Mouse (Mus musculus): ENCODE data around the gene Map3k4. TPM values are rescaled to one million over a fixed set of nuclear protein-coding genes. Genes with fewer than 3 reads are reported as not detected.
"Not testable (repeated sequence)": the region's sequence is repeated elsewhere in the genome, so short reads cannot be mapped to it uniquely, and the experiment has no call there.

Map3k4 gene
- polyA plus RNA-seq, 1 experiment from 2014 or later: 48.5 TPM

DNA sequence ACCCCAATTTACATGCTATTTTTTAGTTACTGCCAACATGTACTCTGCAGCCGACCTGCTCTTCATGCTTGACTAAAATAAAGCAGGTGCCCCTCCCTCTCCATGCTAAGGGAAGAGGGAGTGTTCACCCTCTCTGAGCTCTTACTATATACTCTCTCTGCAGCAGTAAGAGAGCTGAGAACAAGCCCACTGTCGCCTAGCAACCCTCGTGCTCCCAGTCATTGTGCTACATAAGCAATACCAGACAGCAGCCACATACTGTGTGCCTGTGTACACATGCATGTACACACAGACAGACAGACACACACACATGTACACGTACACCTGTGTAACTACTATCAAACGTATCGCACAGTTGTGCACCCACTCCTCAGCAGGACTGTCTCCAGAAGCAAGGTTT, 88.4 kb downstream of the Map3k4 start:
- Histone ChIP-seq H3K4me3 (replicated peaks) (no peak overlapping the region), H3K9ac (replicated peaks) (no peak overlapping the region), H3K27me3 (no peaks in the 10 kb centered on the region), H3K4me2 (replicated peaks) (no peak overlapping the region), H3K4me1 (replicated peaks) (no peaks in the 10 kb centered on the region; the same call in 1 of the 2 replicates), H3K36me3 (peaks cover 84% of the 10 kb centered on the region), H3K9me3 (no peaks in the 10 kb centered on the region), H3K27ac (peak overlapping the region; percentile 12; the same call in 1 of the 2 replicates)
- ATAC-seq: peak; percentile 48
- 79% methylated on average over 6 of the region's 6 CpGs for WGBS

DNA sequence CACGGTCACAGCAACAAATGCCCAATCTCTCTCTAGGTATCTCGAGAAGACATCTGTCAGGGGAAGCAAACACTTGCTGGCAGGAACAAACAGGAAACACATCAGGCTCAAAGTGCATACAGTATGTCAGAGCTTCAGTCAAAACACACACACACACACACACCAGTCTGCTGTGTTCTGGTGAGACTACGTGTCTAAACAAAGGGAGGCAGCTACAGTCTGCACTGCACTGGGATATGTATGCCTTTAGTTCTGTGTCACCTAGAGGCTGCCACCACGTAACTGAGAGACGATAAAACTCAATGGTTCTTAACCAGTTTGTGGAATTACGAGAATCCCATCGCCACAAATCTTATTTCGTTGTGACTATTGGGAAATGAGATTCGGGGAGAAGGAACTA, 88.8 kb downstream of the Map3k4 start:
- Histone ChIP-seq H3K36me3 (peaks cover 80% of the 10 kb centered on the region), H3K27ac (no peak overlapping the region), H3K4me1 (replicated peaks) (no peaks in the 10 kb centered on the region; the same call in 1 of the 2 replicates), H3K9me3 (no peaks in the 10 kb centered on the region), H3K27me3 (no peaks in the 10 kb centered on the region), H3K4me2 (replicated peaks) (no peak overlapping the region), H3K9ac (replicated peaks) (no peak overlapping the region), H3K4me3 (replicated peaks) (no peak overlapping the region)
- no peak for ATAC-seq
- 93% methylated on average over 9 of the region's 9 CpGs for WGBS

DNA sequence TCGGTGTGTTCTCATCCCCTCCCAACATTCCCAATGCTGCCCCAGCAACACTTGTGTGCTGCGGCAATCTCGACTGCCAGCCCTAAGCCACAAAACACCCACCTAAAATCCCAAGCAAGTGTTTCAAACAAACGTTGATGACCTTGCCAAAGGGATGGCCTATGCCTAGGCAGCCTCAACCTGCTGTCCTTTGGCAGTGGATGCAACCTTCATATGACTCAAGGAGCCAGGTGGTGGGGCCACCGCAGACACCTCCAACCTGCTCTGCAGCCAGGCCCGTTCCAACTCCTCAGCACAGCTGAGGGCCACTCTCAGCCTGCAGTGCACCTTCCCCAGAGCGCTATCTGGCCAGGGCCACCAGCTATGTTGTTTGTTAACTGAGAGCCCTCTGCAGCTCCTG, 90.1 kb downstream of the Map3k4 start:
- H3K9me3 ChIP-seq: no peaks in the 10 kb centered on the region
- H3K9ac ChIP-seq (replicated peaks): no peak overlapping the region
- no peak overlapping the region for H3K27ac ChIP-seq
- H3K4me3 ChIP-seq (replicated peaks): no peak overlapping the region
- no peak for ATAC-seq
- H3K4me2 ChIP-seq (replicated peaks): no peak overlapping the region
- WGBS: 94% methylated on average over 7 of the region's 7 CpGs
- H3K4me1 ChIP-seq (replicated peaks): no peaks in the 10 kb centered on the region; the same call in 1 of the 2 replicates
- peaks cover 71% of the 10 kb centered on the region for H3K36me3 ChIP-seq
- H3K27me3 ChIP-seq: no peaks in the 10 kb centered on the region

DNA sequence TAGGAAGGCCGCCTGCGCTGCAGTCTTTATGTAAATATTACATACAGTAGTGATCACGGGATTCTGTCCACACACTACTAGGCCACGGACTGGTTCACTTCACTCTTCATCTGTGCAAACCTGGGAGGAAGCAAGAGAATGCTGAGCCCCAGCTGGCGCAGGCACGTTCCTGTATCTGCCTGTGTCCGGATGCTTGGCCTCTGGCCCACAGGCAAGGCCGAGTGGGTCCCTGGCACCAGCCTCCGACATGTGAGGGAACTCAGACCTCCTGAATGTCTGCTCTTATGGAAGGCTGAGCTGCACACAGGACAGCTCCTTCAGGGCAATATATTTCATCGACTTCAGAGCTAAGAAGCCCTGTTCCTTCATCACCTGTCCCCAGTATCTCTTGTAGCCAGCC, 90.6 kb downstream of the Map3k4 start:
- no peaks in the 10 kb centered on the region; the same call in 1 of the 2 replicates for H3K4me1 ChIP-seq (replicated peaks)
- no peak overlapping the region for H3K4me2 ChIP-seq (replicated peaks)
- no peak overlapping the region for H3K4me3 ChIP-seq (replicated peaks)
- no peaks in the 10 kb centered on the region for H3K27me3 ChIP-seq
- WGBS: 91% methylated on average over 10 of the region's 10 CpGs
- no peak overlapping the region for H3K27ac ChIP-seq
- no peak for ATAC-seq
- no peak overlapping the region for H3K9ac ChIP-seq (replicated peaks)
- no peaks in the 10 kb centered on the region for H3K9me3 ChIP-seq
- peaks cover 69% of the 10 kb centered on the region for H3K36me3 ChIP-seq

DNA sequence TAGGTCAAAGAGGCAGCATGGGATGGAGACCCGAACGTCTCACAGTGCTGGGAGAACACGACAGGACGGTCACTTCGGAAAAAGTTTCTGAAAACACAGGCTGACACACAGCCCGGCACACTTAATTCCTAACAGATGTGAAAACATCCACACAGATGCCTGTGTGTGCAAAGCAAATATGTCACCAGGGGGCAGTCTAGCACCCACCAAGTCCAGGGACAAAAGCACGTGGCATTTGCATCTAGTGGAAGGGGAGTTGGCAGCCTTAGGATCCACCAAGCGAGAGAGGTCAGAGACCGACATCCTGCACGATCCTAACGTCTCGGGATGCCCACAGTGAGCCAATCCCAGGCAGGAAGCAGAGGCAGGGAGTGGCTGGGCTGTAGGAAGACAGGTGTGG, 92.0 kb downstream of the Map3k4 start:
- H3K4me1 ChIP-seq (replicated peaks): no peaks in the 10 kb centered on the region; the same call in 1 of the 2 replicates
- WGBS: 75% methylated on average over 12 of the region's 12 CpGs
- no peaks in the 10 kb centered on the region for H3K27me3 ChIP-seq
- H3K27ac ChIP-seq: no peak overlapping the region
- no peak overlapping the region for H3K4me2 ChIP-seq (replicated peaks)
- no peak overlapping the region for H3K9ac ChIP-seq (replicated peaks)
- peak; percentile 40; the same call in 1 of the 2 replicates for ATAC-seq
- no peaks in the 10 kb centered on the region for H3K9me3 ChIP-seq
- H3K4me3 ChIP-seq (replicated peaks): no peak overlapping the region
- H3K36me3 ChIP-seq: peaks cover 63% of the 10 kb centered on the region

DNA sequence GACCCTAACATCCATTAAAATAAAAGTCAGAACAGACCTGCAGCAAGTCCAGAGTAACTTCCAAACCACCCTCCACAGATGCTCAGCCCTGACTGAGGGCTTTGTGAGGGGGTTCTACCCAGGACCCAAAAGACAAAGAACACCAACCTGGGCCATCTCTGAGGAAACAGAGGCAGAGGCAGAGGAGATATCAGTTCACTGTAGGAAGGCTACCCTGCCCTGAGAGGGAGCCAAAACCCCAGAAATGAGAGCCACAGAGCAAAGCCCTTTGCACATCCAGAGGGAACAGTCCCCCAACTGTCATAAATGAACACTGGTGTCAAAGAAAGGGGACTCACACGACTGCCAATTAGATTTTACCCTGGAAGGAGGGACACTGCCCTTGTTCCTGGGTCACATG, 93.4 kb downstream of the Map3k4 start:
- ATAC-seq: no peak

DNA sequence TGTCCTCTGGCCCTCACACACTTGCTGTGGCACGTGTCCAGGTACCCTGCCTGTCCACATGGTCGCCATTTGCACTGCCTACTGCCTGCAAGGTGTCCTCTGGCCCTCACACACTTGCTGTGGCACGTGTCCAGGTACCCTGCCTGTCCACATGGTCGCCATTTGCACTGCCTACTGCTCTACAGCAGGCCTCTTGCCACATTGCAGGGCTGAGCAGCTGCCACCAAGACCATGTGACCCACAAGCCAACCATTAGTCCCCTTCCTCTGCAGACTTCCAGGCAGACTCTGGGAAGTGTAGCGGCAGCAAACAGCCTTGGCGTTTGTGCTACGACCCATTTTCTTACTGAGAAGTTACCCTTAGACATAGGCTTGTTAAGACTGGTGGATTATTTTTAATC, 94.0 kb downstream of the Map3k4 start:
- H3K9me3 ChIP-seq; H3K4me3 ChIP-seq (replicated peaks): not testable (repeated sequence)
- 93% methylated on average over 7 of the region's 7 CpGs for WGBS

More for the DNA sequence above, 93.4 kb downstream of the Map3k4 start:
- H3K9me3 ChIP-seq: no peaks in the 10 kb centered on the region
- no peak overlapping the region for H3K27ac ChIP-seq
- H3K9ac ChIP-seq (replicated peaks): no peak overlapping the region
- no peaks in the 10 kb centered on the region for H3K27me3 ChIP-seq
- H3K36me3 ChIP-seq: peaks cover 61% of the 10 kb centered on the region
- WGBS: 69% methylated on average over 1 of the region's 1 CpGs
- H3K4me2 ChIP-seq (replicated peaks): no peak overlapping the region
- H3K4me1 ChIP-seq (replicated peaks): no peaks in the 10 kb centered on the region; the same call in 1 of the 2 replicates
- H3K4me3 ChIP-seq (replicated peaks): no peak overlapping the region

DNA sequence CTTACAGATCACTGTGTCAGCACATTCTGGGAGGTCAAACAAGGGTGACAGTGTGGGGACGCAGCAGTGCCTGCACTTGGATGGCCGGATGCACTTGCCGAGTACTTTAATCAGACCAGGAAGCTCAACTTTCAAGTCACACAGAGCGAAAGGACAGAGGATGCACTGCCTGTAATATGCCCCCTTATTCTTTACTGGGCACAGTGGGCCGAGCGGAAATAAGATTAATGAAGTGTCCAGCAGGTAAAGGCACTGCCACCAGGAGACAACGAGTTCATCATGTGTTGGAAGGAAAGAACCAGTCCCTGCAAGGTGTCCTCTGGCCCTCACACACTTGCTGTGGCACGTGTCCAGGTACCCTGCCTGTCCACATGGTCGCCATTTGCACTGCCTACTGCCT, 94.5 kb downstream of the Map3k4 start:
- no peaks in the 10 kb centered on the region for H3K27me3 ChIP-seq
- no peaks in the 10 kb centered on the region; the same call in 1 of the 2 replicates for H3K4me1 ChIP-seq (replicated peaks)
- H3K9ac ChIP-seq (replicated peaks): no peak overlapping the region
- H3K9me3 ChIP-seq: no peaks in the 10 kb centered on the region
- no peak overlapping the region for H3K27ac ChIP-seq
- peaks cover 61% of the 10 kb centered on the region for H3K36me3 ChIP-seq
- no peak overlapping the region for H3K4me2 ChIP-seq (replicated peaks)
- 90% methylated on average over 9 of the region's 9 CpGs for WGBS
- no peak overlapping the region for H3K4me3 ChIP-seq (replicated peaks)
- no peak for ATAC-seq

More for the DNA sequence above, 94.0 kb downstream of the Map3k4 start:
- not testable (repeated sequence) for H3K27me3 ChIP-seq; H3K4me1 ChIP-seq (replicated peaks); H3K27ac ChIP-seq; H3K4me2 ChIP-seq (replicated peaks); H3K9ac ChIP-seq (replicated peaks)
- peaks cover 61% of the 10 kb centered on the region for H3K36me3 ChIP-seq
- 0 out of 2 replicates have a peak, but pooled peaks have one; percentile 35 for ATAC-seq

DNA sequence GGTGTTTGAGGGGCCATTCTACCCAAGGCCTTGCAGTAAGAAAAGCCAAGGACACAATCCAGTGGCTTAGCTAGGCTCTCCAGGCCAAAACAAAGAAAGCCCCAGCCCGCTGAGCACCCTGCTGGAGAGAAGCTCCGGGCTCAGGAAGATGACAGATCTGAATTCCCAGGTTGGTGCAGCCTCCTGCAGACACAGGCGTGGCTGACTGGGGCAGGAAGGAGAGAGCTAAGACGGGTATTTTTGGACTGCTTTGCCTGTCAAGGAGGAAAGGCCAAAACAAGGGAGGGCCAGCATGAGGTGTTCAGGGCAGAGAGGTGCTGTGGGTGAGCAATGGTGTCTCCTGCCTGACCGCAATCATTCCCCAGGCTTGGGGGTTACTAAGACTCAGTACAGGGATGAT, 94.9 kb downstream of the Map3k4 start:
- H3K27ac ChIP-seq: no peak overlapping the region
- H3K4me1 ChIP-seq (replicated peaks): no peaks in the 10 kb centered on the region; the same call in none of the 2 replicates
- no peak overlapping the region for H3K9ac ChIP-seq (replicated peaks)
- WGBS: 34% methylated on average over 5 of the region's 5 CpGs
- no peaks in the 10 kb centered on the region for H3K9me3 ChIP-seq
- peaks cover 61% of the 10 kb centered on the region for H3K36me3 ChIP-seq
- no peak overlapping the region for H3K4me3 ChIP-seq (replicated peaks)
- H3K4me2 ChIP-seq (replicated peaks): no peak overlapping the region
- H3K27me3 ChIP-seq: no peaks in the 10 kb centered on the region
- ATAC-seq: no peak

DNA sequence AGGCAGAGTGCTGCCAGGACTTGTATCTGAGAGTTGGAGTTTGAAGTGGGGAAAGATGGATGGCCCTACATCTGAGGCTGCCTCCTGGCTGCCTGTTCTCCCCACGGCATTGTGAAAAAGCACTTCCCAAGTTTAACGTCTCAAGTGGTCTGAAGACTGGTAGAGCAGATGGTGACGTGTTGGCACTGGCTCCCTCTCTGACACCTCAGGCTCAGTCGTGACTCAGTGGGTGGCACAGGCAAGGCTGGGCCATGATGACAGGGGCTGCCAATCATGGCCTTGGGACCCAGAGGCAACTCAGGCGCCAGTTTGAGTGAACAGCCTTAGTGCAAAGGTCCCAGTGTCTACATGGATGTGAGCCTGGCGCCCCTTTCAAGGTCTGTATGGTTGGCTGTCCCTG, 96.7 kb downstream of the Map3k4 start:
- Histone ChIP-seq H3K4me1 (replicated peaks) (no peaks in the 10 kb centered on the region; the same call in none of the 2 replicates), H3K4me2 (replicated peaks) (no peak overlapping the region), H3K9me3 (no peaks in the 10 kb centered on the region), H3K27me3 (no peaks in the 10 kb centered on the region), H3K4me3 (replicated peaks) (no peak overlapping the region), H3K9ac (replicated peaks) (no peak overlapping the region), H3K36me3 (peaks cover 60% of the 10 kb centered on the region), H3K27ac (no peak overlapping the region)
- 72% methylated on average over 6 of the region's 6 CpGs for WGBS
- no peak for ATAC-seq

DNA sequence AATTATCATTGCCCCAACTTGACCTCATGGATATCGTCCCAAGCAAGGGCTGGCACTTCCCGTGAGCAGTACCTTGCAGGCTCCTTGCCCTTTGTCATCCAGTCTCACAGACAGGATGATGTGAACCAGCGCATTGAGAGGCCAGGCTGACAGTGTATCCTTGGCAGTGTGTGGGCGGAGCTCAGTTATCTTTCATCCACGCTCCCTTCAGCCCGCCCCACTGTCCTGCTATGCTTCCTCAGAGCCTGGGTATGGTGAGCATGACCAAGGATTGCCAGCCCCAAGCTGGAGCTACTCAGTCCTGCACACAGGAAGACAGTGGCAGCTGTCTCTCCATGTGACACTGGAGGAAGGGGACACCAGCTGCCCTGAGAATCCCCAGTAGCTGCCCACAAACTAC, 102.4 kb downstream of the Map3k4 start:
- H3K27me3 ChIP-seq: no peaks in the 10 kb centered on the region
- peaks cover 94% of the 10 kb centered on the region for H3K36me3 ChIP-seq
- no peaks in the 10 kb centered on the region for H3K9me3 ChIP-seq
- no peaks in the 10 kb centered on the region; the same call in 1 of the 2 replicates for H3K4me1 ChIP-seq (replicated peaks)
- no peak overlapping the region for H3K4me2 ChIP-seq (replicated peaks)
- H3K4me3 ChIP-seq (replicated peaks): no peak overlapping the region
- H3K9ac ChIP-seq (replicated peaks): no peak overlapping the region
- 88% methylated on average over 6 of the region's 6 CpGs for WGBS
- H3K27ac ChIP-seq: no peak overlapping the region
- ATAC-seq: no peak; the same call in 1 of the 2 replicates

DNA sequence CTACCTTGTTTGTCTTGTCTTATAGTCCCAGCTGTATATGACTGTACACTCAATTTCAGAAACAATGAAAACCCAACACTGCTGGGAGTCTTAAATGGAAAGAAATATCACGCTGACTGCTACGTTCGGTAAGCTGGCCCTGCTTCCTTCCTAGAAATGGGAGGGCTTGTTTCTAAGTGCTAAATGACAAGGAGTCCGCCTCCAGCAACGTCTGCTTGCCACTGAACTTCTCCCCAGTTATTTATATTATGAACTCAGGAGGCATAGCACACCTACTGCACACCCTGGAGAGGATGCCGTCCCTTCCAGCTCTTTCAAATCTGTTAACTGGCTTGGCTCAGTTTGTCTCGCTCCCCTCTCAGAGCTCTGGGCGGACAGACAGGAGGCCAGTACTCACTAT, 105.2 kb downstream of the Map3k4 start:
- Histone ChIP-seq H3K27me3 (no peaks in the 10 kb centered on the region), H3K4me2 (replicated peaks) (no peak overlapping the region), H3K9ac (replicated peaks) (no peak overlapping the region), H3K4me3 (replicated peaks) (no peak overlapping the region), H3K27ac (no peak overlapping the region), H3K9me3 (no peaks in the 10 kb centered on the region), H3K36me3 (peaks cover 70% of the 10 kb centered on the region), H3K4me1 (replicated peaks) (no peaks in the 10 kb centered on the region)
- WGBS: 93% methylated on average over 8 of the region's 8 CpGs
- ATAC-seq: no peak

DNA sequence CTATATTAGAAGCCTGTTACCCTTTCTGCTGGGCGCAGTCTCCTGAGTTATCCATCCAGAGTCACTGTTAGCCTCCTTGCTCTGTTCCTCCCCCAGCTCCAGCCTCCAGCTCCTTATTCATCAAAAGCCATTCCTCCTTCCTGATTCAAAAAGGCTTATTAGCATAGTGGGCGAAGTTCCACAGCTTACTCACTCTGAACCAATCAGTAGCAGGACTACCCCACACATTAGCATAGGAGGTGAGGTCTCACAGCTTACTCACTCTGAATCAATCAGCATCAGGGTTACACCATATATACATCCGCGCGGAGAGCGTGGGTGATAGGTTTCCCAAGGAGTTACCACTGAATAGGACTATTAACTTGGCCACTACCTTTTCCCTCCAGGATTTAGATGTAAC, 106.3 kb downstream of the Map3k4 start:
- H3K27me3 ChIP-seq: no peaks in the 10 kb centered on the region
- peaks cover 10% of the 10 kb centered on the region for H3K4me1 ChIP-seq (replicated peaks)
- WGBS: 81% methylated on average over 6 of the region's 6 CpGs
- no peak overlapping the region for H3K9ac ChIP-seq (replicated peaks)
- H3K27ac ChIP-seq: no peak overlapping the region
- H3K36me3 ChIP-seq: peaks cover 60% of the 10 kb centered on the region
- no peak overlapping the region for H3K4me3 ChIP-seq (replicated peaks)
- no peak overlapping the region for H3K4me2 ChIP-seq (replicated peaks)
- H3K9me3 ChIP-seq: no peaks in the 10 kb centered on the region
- peak; percentile 46; the same call in 1 of the 2 replicates for ATAC-seq

Measured in midbrain, embryonic 13.5 days (tissue).